Mouse (Mus musculus) adrenal gland, adult (tissue): ENCODE data around the gene Phf23.
A peak's percentile ranks its signal among the peaks of the same experiment; 100 is the strongest.
"Not testable (repeated sequence)": the region's sequence is repeated elsewhere in the genome, so short reads cannot be mapped to it uniquely, and the experiment has no call there.

Experiments
- DNase-seq, 2 experiments: peaks; one replicate each; pipeline ENCODE4 v3.0.0; 2022 to 2023; ENCODE audit warnings: low spot score in 1 of 2; ENCODE audit not compliant: inconsistent age in 2 of 2

Phf23 gene

DNA sequence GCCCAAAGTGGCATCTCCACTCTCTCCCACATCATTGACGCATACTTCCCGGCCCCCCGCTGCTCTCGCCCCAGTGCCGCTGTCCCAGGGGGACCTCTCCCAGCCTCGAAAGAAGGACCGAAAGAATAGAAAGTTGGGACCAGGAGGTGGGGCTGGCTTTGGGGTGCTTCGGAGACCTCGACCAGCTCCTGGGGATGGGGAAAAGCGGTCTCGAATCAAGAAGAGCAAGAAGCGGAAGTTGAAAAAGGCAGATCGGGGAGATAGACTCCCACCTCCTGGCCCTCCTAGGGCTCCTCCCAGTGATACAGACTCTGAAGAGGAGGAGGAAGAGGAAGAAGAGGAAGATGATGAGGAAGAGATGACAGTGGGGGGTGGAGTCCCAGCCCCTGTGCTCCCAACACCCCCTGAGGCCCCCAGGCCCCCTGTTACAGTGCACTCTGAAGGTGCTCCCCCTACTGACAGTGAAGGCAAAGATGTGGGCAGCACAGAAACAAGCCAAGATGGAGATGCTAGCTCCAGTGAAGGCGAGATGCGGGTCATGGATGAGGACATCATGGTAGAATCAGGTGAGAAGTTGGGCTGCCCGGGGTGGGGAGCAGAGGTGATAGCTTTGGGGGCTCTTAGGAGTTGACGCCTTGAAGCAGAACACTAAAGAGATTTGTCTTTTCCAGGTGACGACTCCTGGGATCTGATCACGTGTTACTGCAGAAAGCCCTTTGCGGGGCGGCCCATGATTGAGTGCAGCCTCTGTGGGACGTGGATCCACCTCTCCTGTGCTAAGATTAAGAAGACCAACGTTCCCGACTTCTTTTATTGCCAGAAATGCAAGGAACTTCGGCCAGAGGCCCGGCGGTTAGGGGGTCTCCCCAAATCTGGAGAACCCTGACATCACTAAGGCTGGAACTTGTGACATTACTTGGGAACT, 3.3 kb downstream of the Phf23 start:
- peak; percentile 52 to 69 for DNase-seq

DNA sequence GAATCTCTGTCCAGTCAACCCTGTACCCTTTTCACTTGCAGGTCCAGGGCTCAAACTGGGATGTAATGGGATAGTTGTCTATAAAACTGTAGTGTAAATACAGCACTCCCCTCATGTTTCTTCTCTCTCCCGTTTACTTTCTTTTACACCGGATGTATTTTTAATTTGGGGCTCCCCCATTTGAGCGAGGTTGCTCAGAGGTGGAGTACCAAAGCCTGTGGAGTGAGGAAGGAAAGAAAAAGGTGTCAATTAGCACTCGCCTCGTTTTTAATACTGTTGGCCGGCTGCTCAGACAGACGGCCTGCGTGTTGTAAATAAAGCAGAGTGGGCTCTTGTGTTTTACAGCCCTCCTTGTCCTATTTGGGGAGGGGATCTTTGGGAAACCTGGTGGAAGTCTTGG, 4.1 kb downstream of the Phf23 start:
- DNase-seq = peak in 1 of 2 experiments; percentile 47

DNA sequence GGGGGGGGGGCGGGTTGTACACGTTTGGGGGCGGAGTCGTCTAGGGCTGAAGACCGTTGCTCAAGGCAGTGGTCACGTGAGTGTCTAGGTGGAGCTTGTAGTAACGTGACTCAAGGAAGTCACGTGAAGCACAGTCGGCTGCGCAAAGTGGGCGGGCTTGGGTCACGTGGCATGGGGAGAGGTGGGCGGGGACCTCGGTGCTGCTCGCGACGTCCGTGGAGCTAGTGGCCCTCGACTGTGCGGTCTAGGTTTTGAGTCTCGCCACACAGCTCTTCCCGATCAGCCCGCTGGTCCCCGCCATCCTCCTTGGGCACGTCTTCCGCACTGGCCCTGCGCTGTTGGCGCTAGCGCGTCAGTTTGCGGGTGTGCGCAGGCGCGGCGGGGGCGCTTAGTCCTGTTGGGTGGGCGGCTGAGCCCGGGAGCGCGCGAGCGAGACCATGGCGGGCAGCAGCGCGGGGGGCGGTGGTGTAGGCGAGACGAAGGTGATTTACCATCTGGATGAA, 4.9 kb downstream of the Phf23 start, which contains the start of gene Dvl2:
Gene Dvl2 (plus strand): TSS at position 200 of the 503 bp plus-strand sequence.
- DNase-seq = peak; percentile 93 to 97

DNA sequence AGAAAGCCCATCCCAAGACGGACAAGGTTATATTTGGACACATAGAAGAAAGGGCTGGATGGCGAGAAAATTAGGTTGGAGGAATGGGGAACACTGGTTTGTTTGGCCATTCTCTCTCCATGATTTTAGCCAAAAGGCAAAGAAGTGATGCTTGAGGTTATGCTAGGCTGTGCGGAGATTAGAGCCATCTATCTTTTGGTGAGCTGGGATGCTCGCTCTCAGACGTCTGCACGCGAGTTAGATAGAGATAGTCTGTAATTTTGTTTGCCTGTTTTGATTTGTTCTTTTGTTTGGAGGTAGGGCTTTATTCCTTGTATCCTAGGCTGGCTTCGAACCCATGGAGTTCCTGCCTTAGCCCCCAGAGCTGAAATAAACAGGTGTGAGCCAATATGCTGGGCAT, 5.6 kb downstream of the Phf23 start:
- no peak for DNase-seq

DNA sequence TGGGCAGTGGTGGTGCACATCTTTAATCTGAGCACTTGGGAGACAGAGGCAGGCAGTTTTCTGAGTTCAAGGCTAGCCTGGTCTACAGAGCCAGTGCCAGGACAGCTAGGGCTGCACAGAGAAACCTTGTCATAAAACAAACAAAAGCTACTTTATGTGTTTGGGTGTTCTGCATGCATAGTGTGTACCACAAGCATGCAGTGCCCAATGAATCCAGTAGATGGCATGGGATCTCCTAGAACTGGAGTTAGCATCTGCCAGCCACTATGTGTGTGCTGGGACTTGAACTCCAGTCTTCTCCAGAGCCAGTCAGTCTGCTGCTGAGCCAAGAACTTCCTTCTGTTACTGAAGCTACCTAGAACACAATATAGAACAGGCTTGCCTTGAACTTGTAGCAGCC, 6.3 kb downstream of the Phf23 start:
- peak in 1 of 2 experiments; percentile 69 for DNase-seq

DNA sequence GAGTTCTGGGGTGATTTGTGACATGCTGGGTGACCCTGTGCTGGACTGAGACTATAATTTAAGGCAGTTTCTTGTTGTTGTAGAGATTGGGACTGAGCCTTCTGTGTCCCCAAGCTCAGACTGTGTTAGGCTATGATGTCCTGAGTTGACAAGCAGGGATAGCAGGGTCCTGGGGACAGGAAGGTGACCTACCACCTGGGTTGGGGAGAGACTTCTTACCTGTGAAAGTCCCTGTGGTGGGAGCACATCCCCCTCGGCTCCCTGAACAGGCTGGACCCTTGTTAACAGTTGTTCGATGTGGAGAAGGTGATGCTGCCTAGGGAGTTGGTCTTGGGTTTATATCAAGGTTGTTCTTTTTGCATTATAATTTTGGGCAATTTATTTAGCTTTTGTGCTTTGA, 6.9 kb downstream of the Phf23 start:
- no peak for DNase-seq

DNA sequence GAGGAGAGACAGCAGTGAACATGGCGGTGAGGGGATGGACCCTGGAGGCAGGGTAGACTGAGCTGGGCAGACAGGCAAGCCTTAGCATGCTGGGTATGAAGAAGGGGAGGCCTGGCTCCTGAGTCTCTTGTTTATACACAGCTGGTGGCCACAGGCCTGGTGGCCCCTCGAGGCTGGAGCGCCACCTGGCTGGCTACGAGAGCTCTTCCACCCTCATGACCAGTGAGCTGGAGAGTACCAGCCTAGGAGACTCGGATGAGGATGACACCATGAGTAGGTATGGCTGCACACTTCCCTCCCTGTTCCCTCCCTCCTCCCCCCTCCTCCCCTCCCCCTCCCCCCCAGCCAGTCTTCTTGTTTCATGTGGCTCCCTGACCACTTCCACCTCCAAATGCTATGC, 9.9 kb downstream of the Phf23 start:
- DNase-seq = no peak

DNA sequence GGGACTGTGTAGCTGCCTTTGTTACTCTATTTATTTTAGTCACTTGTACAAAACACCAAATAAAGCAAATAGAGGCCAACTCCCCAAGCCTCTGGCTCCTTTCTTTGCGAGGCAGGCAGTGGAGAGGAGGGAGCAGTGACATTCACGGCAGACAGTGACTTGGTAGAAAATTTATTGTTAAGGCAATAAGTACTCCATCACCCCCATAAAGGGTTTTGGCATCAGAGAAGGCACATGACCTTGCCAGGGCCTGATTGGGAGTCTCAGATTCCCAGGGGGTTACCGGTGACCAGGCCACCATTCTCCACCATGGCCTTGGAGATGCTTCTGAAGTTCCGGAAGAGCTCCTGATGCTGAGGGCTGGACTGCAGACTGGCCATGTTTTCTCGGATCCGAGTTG, 14.5 kb downstream of the Phf23 start:
- DNase-seq = peak in 1 of 2 experiments; percentile 62

DNA sequence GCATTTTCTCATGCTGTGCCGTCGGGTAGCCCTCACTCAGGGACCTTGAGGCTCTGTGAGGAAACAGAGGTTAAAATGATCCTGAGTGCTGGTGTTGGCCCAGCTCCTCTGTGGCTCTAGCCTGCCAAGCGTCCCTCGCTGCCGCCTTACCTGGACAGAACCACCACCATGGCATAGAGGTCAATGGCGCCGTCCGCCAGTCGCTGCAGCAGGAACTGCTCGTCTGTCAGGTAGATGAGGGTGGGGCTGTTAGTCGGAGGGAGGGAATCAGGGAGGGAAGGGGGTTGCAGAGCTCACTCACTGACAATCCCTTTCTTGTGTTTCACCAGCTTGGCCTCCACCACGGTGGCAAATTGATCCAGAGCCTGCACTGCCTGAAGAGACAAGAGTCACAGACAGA, 15.0 kb downstream of the Phf23 start:
- no peak for DNase-seq

DNA sequence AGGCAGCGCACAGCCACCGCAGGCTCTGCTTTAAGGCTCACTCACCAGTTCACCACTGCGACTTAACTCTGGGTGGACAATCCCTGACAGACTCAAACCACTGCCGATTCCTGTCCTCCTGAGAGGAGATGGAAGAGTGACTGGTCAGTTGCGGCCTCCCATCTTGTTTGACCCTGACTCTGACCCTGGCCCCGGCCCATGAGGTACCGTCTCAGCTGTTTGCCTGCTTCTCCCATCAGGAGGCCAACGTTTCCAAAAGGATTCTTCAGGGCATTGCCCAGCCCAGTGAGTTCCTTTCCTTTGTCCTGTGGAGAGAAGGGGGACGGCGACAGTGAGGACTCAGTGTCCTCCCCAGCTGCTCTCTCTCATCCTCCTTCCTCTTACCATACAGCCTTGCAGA, 15.4 kb downstream of the Phf23 start:
- peak in 1 of 2 experiments; percentile 62 for DNase-seq

DNA sequence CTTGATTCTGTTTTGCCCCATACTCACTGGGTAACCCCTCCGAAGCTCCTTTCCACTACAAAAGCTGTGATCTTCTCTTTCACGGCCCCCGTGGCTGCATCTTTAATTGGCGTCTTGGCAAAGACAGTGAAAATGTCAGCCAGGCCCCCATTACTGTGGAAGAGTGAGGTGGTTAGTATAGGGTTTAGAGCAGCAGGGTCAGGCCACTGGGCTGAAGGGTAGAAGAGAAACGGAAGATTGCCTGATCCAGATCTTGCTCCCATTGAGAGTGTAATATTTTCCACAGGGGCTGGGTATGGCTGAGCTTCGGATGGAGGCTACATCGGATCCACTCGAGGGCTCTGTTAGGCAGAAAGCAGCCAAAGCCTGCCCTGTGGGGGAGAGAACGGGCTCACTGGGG, 17.4 kb downstream of the Phf23 start:
- DNase-seq = no peak

DNA sequence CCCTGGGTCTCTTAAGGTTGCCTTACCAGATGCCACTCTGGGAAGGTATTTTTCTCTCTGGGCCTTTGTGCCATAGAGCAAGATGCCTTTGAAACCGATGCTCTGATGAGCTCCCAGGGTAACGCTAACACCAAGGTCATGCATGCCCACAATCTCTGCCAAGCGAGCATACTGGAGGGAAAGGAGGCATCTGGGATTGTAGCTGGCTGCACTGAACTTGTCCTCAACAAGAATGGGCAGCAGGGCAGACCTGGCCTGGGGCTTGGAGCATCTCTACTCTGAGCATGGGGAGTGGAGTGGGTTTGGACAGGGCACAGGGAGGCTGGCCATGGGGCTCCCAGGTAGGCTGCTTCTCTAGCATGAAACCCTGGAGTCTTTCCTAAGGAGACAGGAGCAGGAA, 17.8 kb downstream of the Phf23 start:
- peak in 1 of 2 experiments; percentile 66 for DNase-seq

DNA sequence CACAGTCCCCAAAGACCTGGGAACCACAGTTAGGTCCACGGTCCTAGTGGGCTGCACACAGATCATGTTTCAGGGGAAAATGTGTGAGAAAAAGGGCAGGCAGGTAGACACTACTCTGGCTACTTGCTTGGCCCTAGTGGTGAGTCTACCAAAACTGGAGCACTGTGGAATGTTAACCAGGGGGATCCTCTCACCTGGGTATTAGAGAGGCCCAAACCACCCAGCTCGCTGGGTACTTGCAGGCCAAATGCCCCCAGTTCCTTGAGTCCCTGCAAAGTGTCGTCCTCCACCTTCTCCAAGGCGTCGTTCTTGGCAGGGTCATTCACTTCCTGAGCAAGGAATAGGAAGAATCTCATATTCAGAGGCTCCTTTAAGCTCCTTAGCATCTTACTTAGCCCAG, 18.5 kb downstream of the Phf23 start:
- DNase-seq = no peak

DNA sequence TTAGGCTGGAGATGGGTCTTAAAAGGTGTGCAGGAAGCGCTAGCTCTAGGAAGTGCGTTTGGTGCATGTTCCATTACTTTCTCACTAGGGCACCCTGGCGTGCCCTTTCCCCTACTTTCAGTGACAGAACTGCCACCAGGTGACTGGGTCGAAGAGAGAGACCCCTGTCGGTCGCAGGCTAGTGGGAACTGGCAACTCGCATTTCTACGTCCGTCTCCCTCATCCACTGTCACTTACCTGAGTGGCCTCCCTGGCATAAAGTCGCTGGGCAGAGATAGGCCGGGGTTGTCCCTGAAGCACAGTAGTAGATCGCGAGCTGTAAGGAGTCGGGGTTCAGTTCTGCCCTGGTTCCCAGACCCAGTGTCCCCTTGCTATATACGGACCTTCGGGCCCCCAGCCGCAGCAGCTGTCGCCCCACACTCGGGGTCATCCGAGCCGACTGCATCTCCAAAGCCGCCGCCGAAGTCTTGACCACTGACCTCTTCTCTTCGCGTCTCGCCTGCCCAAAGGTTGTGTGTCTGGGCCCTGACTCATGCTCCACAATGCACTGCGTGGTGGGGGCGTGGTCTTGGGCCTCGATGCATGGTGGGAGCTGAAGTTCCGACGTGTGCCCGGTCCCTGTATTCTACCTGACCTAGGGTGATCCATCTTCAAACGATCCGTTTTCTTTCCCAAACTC, 19.4 kb downstream of the Phf23 start, which contains the start of gene Acadvl:
Gene Acadvl (minus strand): TSS at position 532 of the 679 bp plus-strand sequence.
- DNase-seq = peak; percentile 93 to 97

DNA sequence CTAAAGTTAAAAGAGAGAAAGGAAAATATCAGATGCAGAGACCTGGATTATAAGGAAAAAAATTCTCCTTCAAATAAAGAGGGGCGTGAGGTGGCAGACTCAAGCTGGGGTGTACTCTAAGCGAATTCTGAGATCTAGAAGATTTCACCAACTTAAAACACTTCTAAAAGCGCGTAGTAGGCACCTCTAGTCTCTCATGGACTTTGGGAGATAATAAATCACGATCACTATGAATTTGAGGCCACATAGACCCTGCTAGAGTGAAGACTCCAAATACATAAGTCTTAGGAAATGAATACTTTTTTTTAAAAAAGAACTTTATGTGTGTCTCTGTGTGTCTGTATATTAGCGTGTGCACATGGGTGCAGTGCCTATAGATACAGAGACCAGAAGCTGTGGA, 20.1 kb downstream of the Phf23 start:
- no peak for DNase-seq

DNA sequence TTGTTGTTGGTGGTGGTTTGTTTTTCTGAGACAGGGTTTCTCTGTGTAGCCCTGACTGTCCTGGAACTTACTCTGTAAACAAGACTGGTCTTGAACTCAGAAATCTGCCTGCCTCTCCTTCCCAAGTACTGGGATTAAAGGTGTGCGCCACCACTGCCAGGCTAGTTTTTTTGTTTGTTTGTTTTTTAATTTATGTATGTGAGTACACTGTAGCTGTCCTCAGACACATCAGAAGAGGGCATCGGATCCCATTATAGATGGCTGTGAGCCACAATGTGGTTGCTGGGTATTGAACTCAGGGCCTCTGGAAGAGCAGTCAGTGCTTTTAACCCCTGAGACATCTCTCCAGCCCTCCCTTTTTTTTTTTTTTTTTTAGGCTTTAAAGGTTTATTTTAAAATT, 20.6 kb downstream of the Phf23 start:
- not testable (repeated sequence) for DNase-seq

DNA sequence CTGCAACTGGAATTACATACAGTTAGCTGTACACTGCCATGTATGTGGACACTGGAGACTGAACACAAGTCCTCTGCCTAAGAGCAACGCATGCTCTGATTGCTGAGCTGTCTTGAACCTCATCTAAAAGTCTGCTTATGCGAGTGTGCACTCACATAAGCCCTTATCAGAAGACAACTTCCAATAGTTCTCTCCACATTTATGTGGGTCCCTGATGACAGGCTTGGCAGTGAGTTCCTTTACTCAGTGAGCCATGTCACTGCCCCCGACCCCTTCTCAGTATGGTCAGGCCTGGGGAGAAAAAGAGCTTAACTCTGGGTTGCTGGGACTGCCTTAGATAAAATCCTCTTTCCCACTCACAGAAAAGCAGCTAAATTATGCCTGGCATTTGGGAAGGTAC, 21.1 kb downstream of the Phf23 start, which contains the start of gene Dlg4:
Gene Dlg4 (plus strand): TSS at position 274 of the 400 bp plus-strand sequence.
- DNase-seq = no peak

DNA sequence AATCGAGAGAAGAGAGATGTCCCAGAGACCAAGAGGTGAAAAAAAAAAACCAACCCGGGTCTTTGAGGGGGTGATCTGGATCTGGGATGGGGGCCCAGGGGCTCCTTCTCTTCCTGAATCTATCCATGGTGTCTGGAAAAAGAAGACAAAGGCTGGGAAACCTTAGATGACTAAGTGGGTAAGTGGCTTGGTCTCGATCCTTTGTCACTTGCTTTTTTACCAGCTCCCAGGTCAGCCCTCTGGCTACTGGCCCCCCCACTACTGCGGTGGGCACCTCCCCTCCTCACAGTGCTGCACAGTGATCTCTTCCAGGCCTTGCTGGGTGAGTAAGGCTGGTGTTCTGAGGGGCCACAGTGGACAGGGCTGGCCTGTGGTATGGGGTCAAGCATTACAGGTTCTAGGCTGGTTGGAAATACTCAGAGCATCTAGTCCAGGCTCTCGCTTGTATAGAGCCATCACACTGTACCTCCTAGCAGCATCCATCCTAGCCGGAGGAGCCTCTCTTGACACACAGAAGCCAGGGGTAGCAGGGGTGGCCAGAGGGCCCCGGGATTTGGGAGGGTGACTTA, 21.7 kb downstream of the Phf23 start:
- DNase-seq = no peak

DNA sequence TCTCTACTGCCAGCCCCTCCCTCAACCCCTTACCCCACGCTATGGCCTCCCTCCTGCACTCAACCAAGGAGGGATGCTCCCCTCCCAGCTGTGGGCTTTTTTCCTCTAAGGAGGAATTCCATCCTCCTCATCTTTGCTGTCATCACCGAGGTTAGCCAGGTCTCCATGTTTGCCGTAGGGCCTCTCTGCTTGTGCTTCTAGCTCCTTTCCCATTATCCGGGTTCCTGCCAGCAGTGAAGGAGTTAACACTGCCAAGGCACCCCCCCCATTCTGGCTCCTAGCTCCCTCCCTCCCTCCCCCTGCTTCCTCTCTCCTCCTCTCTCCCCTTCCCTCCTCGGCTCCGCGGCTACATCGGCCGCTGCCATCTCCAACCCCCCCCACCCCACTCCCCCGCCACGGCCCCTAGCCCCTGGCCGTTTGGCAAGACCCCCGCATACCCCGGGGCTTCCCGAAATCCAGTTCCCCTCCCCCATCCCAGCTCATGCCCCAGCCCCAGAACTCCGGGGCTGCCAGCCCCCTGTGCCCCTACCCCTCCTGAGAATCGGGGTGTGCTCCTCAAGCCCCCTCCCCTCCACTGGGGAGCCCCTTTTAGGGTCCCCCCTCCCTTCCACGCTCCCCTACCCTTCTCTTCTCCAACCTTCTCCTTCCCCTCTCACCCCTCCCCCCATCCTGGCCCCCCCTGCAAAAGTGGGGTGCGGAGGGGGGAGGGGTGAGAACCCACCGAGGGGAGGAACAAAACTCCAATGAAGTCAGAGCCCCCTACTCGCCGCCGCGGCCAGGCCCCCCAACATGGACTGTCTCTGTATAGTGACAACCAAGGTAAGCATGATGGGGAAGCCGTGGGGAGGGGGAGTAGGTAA, 22.8 kb downstream of the Phf23 start:
- peak; percentile 58 to 78 for DNase-seq

DNA sequence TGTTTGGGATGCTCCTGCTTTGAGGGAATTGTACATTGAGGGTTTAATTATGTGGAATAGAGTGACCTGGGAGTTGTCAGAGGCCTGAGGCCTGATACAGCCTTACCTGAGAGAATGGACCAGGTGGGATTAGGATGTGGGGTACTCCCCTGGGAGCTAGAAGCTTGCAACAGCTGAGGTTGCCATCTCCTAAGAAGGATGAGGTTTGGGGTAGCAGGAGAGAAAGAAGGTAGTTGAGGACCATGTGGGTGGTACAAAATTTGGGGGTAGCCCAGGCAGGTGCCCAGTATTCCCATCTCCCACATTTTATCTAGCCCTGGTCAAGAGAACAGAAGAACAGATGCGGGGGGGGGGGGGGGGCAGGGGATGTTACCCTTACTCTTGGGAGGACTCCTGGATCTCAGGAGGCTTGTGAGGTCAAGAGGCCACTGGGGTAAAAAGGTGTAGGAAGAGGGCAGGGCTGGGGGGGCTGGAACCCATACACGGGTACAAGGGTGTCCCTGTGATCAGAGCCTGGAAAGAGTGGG, 24.0 kb downstream of the Phf23 start:
- no peak for DNase-seq
